Mouse (Mus musculus) intestine, postnatal 0 days (tissue): ENCODE measurements around the gene Zfp971. TPM values are rescaled to one million over a fixed set of nuclear protein-coding genes. Genes with fewer than 3 reads are reported as not detected.

ENCODE experiments used
- polyA plus RNA-seq: library from polyadenylated mRNA; unstranded; fragments of >200 nt; fragmentation: Nextera tagmentation; extraction: Ambion mirVana; gene quantifications from 2 replicates; pipeline ENCODE4 v1.2.1, GENCODE M21; 2015

Zfp971 gene
- polyA plus RNA-seq, 1 experiment from 2014 or later, result 8.1 TPM

Other genes with a start within 250 kb of the Zfp971 start
- gene Gm14325, start 182.9 kb upstream of the Zfp971 start, polyA plus RNA-seq, result 14.1 and 14.8 TPM in 2 replicates
- 2.1 and 3.2 TPM in 2 replicates for gene Gm14327, start 126.2 kb upstream of the Zfp971 start, polyA plus RNA-seq
- gene Zfp972, start 97.7 kb upstream of the Zfp971 start, polyA plus RNA-seq, result 0.59 and 1.1 TPM in 2 replicates
- 12.7 and 15.0 TPM in 2 replicates for gene Gm14326, start 66.0 kb upstream of the Zfp971 start, polyA plus RNA-seq
- 4.9 and 5.9 TPM in 2 replicates for gene Zfp931, start 55.2 kb downstream of the Zfp971 start, polyA plus RNA-seq
- 2.2 and 2.3 TPM in 2 replicates for gene Phactr3, start 95.7 kb downstream of the Zfp971 start, polyA plus RNA-seq